Mouse (Mus musculus): Measurements from ENCODE around the gene 9330161L09Rik. TPM values are rescaled to one million over a fixed set of nuclear protein-coding genes. Genes with fewer than 3 reads are reported as not detected.

The 9330161L09Rik gene
- polyA plus RNA-seq, 1 experiment from 2014 or later, result 0.42 TPM

- Histone ChIP-seq H3K9ac (replicated peaks; ENCODE audit: low read length) (no peak overlapping the region), H3K27me3 (ENCODE audit: control insufficient read depth, insufficient read depth, low read length) (no peaks in the 10 kb centered on the region), H3K4me2 (ENCODE audit: low read depth, low read length) (no peak overlapping the region), H3K4me3 (ENCODE audit: low read depth, low read length) (no peak overlapping the region), H3K36me3 (replicated peaks; ENCODE audit: control insufficient read depth, insufficient read depth, low read depth, low read length) (no peaks in the 10 kb centered on the region), H3K9me3 (replicated peaks; ENCODE audit: control insufficient read depth, low read length) (no peaks in the 10 kb centered on the region), H3K27ac (replicated peaks; ENCODE audit: low read depth, low read length) (no peak overlapping the region), H3K4me1 (ENCODE audit: control insufficient read depth, insufficient read depth, low read length) (no peaks in the 10 kb centered on the region)
- ATAC-seq (replicated peaks; ENCODE audit: insufficient number of reproducible peaks, low FRiP score, low TSS enrichment, low read depth) (no peak), DNase-seq (ENCODE audit: low spot score) (no peak)
These were observed 27.2 kb upstream of the 9330161L09Rik start for GRCm38 (mm10) chr12:103434861-103435260.

DNA sequence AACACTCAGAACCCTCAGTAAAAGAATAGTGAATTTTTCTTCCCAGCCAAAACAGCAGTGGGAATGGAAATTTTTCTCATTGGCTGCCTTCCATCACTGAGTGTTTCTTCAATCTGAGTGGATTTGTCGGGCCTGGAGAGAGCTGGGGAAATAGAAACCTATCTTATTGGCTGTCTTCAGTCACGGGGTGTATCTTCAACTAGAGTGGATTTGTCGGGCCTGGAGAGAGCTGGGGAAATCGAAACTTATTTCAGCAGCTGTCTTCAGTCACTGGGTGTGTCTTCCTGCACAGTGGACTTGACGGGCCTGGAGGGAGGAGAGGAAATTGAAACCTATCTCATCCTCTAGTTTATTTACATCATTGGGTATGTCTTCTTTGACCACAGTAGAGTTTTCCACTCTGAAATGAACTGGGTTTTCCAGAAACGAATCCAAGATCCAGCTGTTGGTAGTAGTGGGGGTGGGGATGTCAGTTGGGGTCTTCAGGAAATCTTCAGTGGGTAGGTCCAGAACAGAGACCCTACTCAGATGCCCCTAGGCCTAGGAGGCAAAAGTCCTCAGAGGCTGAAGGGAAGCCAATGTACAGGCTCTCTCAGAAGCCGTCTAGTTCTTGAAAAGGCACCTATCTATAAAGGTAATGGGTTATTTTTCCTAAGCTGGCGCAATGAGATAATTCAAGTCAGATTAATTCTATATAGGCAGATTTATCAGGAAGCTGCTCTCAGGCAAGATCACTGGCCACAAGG, 26.5 kb upstream of the 9330161L09Rik start, which contains the start of gene Ifi27:
Gene Ifi27 (plus strand): TSS at position 226 of the 746 bp plus-strand sequence.
- no peak for ATAC-seq (replicated peaks; ENCODE audit: insufficient number of reproducible peaks, low FRiP score, low TSS enrichment, low read depth)

GRCm38 (mm10) chr12:103433430-103433829, 25.8 kb upstream of the 9330161L09Rik start:
- H3K4me3 ChIP-seq (ENCODE audit: low read depth, low read length), result no peak overlapping the region
- H3K4me1 ChIP-seq (ENCODE audit: control insufficient read depth, insufficient read depth, low read length), result no peaks in the 10 kb centered on the region
- H3K27ac ChIP-seq (replicated peaks; ENCODE audit: low read depth, low read length), result no peak overlapping the region
- H3K9ac ChIP-seq (replicated peaks; ENCODE audit: low read length), result no peak overlapping the region
- DNase-seq (ENCODE audit: low spot score), result no peak
- H3K4me2 ChIP-seq (ENCODE audit: low read depth, low read length), result no peak overlapping the region
- no peaks in the 10 kb centered on the region for H3K27me3 ChIP-seq (ENCODE audit: control insufficient read depth, insufficient read depth, low read length)
- H3K36me3 ChIP-seq (replicated peaks; ENCODE audit: control insufficient read depth, insufficient read depth, low read depth, low read length), result no peaks in the 10 kb centered on the region
- WGBS, result 80% methylated on average over 2 of the region's 2 CpGs
- no peak for ATAC-seq (replicated peaks; ENCODE audit: insufficient number of reproducible peaks, low FRiP score, low TSS enrichment, low read depth)
- H3K9me3 ChIP-seq (replicated peaks; ENCODE audit: control insufficient read depth, low read length), result no peaks in the 10 kb centered on the region

More for the DNA sequence above, 26.5 kb upstream of the 9330161L09Rik start, which contains the start of gene Ifi27:
- Histone ChIP-seq H3K36me3 (replicated peaks; ENCODE audit: control insufficient read depth, insufficient read depth, low read depth, low read length) (no peaks in the 10 kb centered on the region), H3K4me2 (ENCODE audit: low read depth, low read length) (no peak within 1 kb of the TSS), H3K4me3 (ENCODE audit: low read depth, low read length) (no peak within 1 kb of the TSS), H3K9me3 (replicated peaks; ENCODE audit: control insufficient read depth, low read length) (no peaks in the 10 kb centered on the region), H3K4me1 (ENCODE audit: control insufficient read depth, insufficient read depth, low read length) (no peaks in the 10 kb centered on the region), H3K9ac (replicated peaks; ENCODE audit: low read length) (no peak within 1 kb of the TSS), H3K27ac (replicated peaks; ENCODE audit: low read depth, low read length) (no peak within 1 kb of the TSS), H3K27me3 (ENCODE audit: control insufficient read depth, insufficient read depth, low read length) (no peaks in the 10 kb centered on the region)
- WGBS, result 71% methylated on average over 8 of the region's 8 CpGs
- DNase-seq (ENCODE audit: low spot score), result no peak

- Histone ChIP-seq H3K4me3 (ENCODE audit: low read depth, low read length) (no peak overlapping the region), H3K27me3 (ENCODE audit: control insufficient read depth, insufficient read depth, low read length) (no peaks in the 10 kb centered on the region), H3K4me2 (ENCODE audit: low read depth, low read length) (no peak overlapping the region), H3K9me3 (replicated peaks; ENCODE audit: control insufficient read depth, low read length) (no peaks in the 10 kb centered on the region), H3K9ac (replicated peaks; ENCODE audit: low read length) (no peak overlapping the region), H3K4me1 (ENCODE audit: control insufficient read depth, insufficient read depth, low read length) (no peaks in the 10 kb centered on the region), H3K27ac (replicated peaks; ENCODE audit: low read depth, low read length) (no peak overlapping the region), H3K36me3 (replicated peaks; ENCODE audit: control insufficient read depth, insufficient read depth, low read depth, low read length) (no peaks in the 10 kb centered on the region; the same call in 1 of the 2 replicates)
- DNase-seq (ENCODE audit: low spot score) (no peak), ATAC-seq (replicated peaks; ENCODE audit: insufficient number of reproducible peaks, low FRiP score, low TSS enrichment, low read depth) (no peak)
- 89% methylated on average over 7 of the region's 7 CpGs for WGBS
These were observed 19.1 kb upstream of the 9330161L09Rik start for GRCm38 (mm10) chr12:103426710-103427109.

DNA sequence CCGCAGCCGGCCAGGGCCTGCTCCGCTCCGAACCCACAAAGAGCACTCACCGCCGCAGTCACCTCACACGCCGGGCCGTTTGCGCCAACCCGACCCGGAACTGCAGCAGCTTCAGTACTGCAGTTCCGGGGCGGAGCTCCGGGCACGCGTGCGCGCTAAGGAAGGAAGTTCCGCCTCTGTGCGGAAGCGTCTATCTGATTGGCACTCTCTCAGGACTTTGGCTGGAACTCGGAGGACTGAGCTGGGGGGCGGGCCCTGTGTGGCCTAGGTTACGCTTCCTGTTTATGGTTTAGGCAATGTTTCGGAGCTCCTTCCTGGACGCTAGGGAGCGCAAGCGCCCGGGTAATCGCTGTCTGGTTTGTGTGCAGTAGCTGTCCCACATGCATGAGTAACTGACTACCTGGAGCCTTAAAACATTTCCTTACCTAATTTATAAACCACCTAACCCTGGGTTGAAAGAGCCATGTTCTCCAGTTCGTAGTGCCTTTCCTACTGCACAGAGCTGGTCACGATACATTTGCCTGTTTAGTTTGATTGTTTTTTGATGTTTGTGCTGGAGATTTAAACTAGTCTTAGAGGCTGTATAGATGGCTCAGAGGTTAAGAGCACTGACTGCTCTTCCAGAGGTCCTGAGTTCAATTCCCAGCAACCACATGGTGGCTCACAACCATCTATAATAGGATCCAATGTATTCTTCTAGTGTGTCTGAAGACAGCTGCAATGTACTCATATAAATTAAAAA, 18.3 kb upstream of the 9330161L09Rik start, which contains the start of gene Ddx24:
Gene Ddx24 (minus strand): TSS at position 102 of the 742 bp plus-strand sequence.
- 0 out of 2 replicates have a peak within 1 kb of the TSS, but pooled peaks have one; percentile 8 for H3K27ac ChIP-seq (replicated peaks; ENCODE audit: low read depth, low read length)
- ATAC-seq (replicated peaks; ENCODE audit: insufficient number of reproducible peaks, low FRiP score, low TSS enrichment, low read depth), result peak; percentile 100
- 2% methylated on average over 33 of the region's 33 CpGs for WGBS

DNA sequence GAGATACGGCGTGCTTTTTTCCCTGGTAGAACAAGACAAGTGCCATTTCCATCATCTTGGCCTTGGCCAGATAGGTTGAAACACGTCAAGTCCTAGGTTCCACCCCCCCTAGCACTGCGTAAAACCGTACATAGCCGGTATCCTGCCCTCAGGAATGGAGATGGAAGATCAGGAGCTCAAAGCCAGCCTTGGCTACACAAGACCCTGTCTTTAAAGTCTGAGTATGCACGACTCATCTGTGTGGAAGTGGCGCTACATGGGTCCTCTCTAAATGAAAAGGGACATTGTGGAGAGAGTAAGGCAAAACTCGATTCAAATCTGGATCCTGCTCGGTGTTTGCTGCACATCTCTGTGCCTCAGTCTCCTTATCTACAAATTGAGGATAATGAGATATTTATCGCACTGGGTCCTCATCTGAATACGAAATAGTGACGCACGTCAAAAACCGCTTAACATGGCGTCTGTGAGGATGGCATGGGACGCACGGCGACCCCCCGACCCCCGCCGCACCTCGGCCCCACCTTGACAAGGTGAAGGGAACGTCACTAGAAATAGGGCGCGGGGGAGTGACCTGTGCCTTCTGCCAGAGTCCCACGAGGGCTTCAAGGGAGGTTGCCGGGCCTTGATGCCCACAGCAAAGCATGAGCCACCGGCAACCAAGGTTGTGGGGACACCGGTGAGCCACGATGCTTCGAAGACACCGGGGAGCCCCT, 17.6 kb upstream of the 9330161L09Rik start:
- Histone ChIP-seq H3K36me3 (replicated peaks; ENCODE audit: control insufficient read depth, insufficient read depth, low read depth, low read length) (no peaks in the 10 kb centered on the region; the same call in 1 of the 2 replicates), H3K4me2 (ENCODE audit: low read depth, low read length) (peak overlapping the region; percentile 67), H3K27ac (replicated peaks; ENCODE audit: low read depth, low read length) (no peak overlapping the region), H3K9me3 (replicated peaks; ENCODE audit: control insufficient read depth, low read length) (no peaks in the 10 kb centered on the region), H3K9ac (replicated peaks; ENCODE audit: low read length) (peak overlapping the region; percentile 86), H3K4me1 (ENCODE audit: control insufficient read depth, insufficient read depth, low read length) (no peaks in the 10 kb centered on the region), H3K4me3 (ENCODE audit: low read depth, low read length) (peak overlapping the region; percentile 96), H3K27me3 (ENCODE audit: control insufficient read depth, insufficient read depth, low read length) (no peaks in the 10 kb centered on the region)
- 10% methylated on average over 33 of the region's 33 CpGs for WGBS
- DNase-seq (ENCODE audit: low spot score) (no peak), ATAC-seq (replicated peaks; ENCODE audit: insufficient number of reproducible peaks, low FRiP score, low TSS enrichment, low read depth) (no peak; the same call in 1 of the 2 replicates)

More for the DNA sequence above, 18.3 kb upstream of the 9330161L09Rik start, which contains the start of gene Ddx24:
- Histone ChIP-seq H3K4me3 (ENCODE audit: low read depth, low read length) (peak within 1 kb of the TSS; percentile 96), H3K4me2 (ENCODE audit: low read depth, low read length) (peak within 1 kb of the TSS; percentile 67), H3K9ac (replicated peaks; ENCODE audit: low read length) (peak within 1 kb of the TSS; percentile 86), H3K36me3 (replicated peaks; ENCODE audit: control insufficient read depth, insufficient read depth, low read depth, low read length) (no peaks in the 10 kb centered on the region; the same call in 1 of the 2 replicates), H3K4me1 (ENCODE audit: control insufficient read depth, insufficient read depth, low read length) (no peaks in the 10 kb centered on the region), H3K27me3 (ENCODE audit: control insufficient read depth, insufficient read depth, low read length) (no peaks in the 10 kb centered on the region), H3K9me3 (replicated peaks; ENCODE audit: control insufficient read depth, low read length) (no peaks in the 10 kb centered on the region)
- DNase-seq (ENCODE audit: low spot score), result peak; percentile 98

DNA sequence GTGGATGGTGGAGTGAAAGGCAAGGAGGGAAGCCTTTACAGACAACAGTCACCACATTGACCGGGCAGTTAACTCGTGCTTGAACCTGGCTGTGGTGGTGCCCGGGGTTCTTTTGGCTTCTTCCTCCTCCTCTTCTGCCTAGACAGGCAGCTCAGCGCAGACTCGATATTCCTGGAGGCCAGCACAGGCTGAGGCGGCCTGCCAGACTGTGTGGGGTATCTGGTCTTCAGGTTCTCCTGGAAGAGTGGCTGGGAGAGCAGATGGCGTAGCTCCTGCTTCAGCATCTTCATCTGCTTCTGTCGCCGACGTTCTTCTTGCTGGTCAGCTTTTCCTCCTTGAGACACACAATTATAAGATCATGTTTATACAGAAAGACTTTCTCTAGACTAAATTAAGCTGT, 524 bp upstream of the 9330161L09Rik start:
- no peak overlapping the region for H3K27ac ChIP-seq (replicated peaks; ENCODE audit: low read depth, low read length)
- no peaks in the 10 kb centered on the region for H3K27me3 ChIP-seq (ENCODE audit: control insufficient read depth, insufficient read depth, low read length)
- no peak for ATAC-seq (replicated peaks; ENCODE audit: insufficient number of reproducible peaks, low FRiP score, low TSS enrichment, low read depth)
- H3K4me2 ChIP-seq (ENCODE audit: low read depth, low read length), result no peak overlapping the region
- no peaks in the 10 kb centered on the region for H3K9me3 ChIP-seq (replicated peaks; ENCODE audit: control insufficient read depth, low read length)
- H3K36me3 ChIP-seq (replicated peaks; ENCODE audit: control insufficient read depth, insufficient read depth, low read depth, low read length), result peaks cover 3% of the 10 kb centered on the region
- 94% methylated on average over 10 of the region's 10 CpGs for WGBS
- no peaks in the 10 kb centered on the region for H3K4me1 ChIP-seq (ENCODE audit: control insufficient read depth, insufficient read depth, low read length)
- H3K9ac ChIP-seq (replicated peaks; ENCODE audit: low read length), result no peak overlapping the region
- DNase-seq (ENCODE audit: low spot score), result no peak
- no peak overlapping the region for H3K4me3 ChIP-seq (ENCODE audit: low read depth, low read length)
